Mouse (Mus musculus) heart, embryonic 16.5 days (tissue): Measurements from ENCODE around the gene Ptgfrn. TPM values are rescaled to one million over a fixed set of nuclear protein-coding genes. Genes with fewer than 3 reads are reported as not detected.

ENCODE experiments used
- ATAC-seq: fragments of 200-750 bp; cut with Nextera tagmentation; replicated peaks from 2 replicates; pipeline ENCODE4 v1.8.0; 2017; ENCODE audit warnings: moderate number of reproducible peaks; ENCODE audit not compliant: insufficient read depth, low FRiP score; ENCODE audit errors: extremely low read depth
- H3K27ac ChIP-seq: fragments of 300-500 bp; sonication (generic); 2 replicates; pipeline ENCODE4 v1.5.1; 2014; ENCODE audit warnings: mild to moderate bottlenecking, low read length, control low read depth, moderate library complexity
- H3K27me3 ChIP-seq: fragments of 300-500 bp; sonication (generic); 2 replicates; pipeline ENCODE4 v1.6.1; 2014; ENCODE audit warnings: low read length, mixed read lengths; ENCODE audit not compliant: control insufficient read depth, insufficient read depth
- H3K36me3 ChIP-seq: fragments of 300-500 bp; sonication (generic); 2 replicates; pipeline ENCODE4 v1.6.1; 2014; ENCODE audit not compliant: control insufficient read depth, insufficient read depth
- H3K4me1 ChIP-seq: fragments of 300-500 bp; sonication (generic); 2 replicates; pipeline ENCODE4 v1.6.1; 2014; ENCODE audit warnings: low read length, mixed read lengths; ENCODE audit not compliant: control insufficient read depth, insufficient read depth
- H3K4me2 ChIP-seq: fragments of 300-500 bp; sonication (generic); 2 replicates; pipeline ENCODE4 v1.6.1; 2014; ENCODE audit warnings: low read depth, mild to moderate bottlenecking, control low read depth, low read length
- H3K4me3 ChIP-seq: fragments of 300-500 bp; sonication (generic); 2 replicates; pipeline ENCODE4 v1.5.1; 2014; ENCODE audit warnings: mild to moderate bottlenecking, control low read depth, low read length
- H3K9ac ChIP-seq: fragments of 300-500 bp; sonication (generic); 2 replicates; pipeline ENCODE4 v1.6.1; 2014; ENCODE audit warnings: low read length, control low read depth
- H3K9me3 ChIP-seq: fragments of 300-500 bp; sonication (generic); replicated peaks from 2 replicates; pipeline ENCODE4 v1.6.1; 2016; ENCODE audit warnings: low read length; ENCODE audit not compliant: control insufficient read depth
- WGBS: fragments of 180-500 bp; shearing (Covaris S2); extraction: QIAGEN DNeasy Blood & Tissue Kit; methylation state at CpG from one replicate; pipeline ENCODE4 v1.1.7; 2014; 5-methylcytosine and 5-hydroxymethylcytosine counted together
- polyA plus RNA-seq: library from polyadenylated mRNA; unstranded; fragments of >200 nt; fragmentation: Nextera tagmentation; extraction: Ambion mirVana; gene quantifications from 2 replicates; pipeline ENCODE4 v1.2.1, GENCODE M21; 2015

The Ptgfrn gene
- polyA plus RNA-seq, 1 experiment from 2014 or later, result 5.2 TPM

- Histone ChIP-seq H3K4me1 (peaks cover 67% of the 10 kb centered on the region), H3K9me3 (no peaks in the 10 kb centered on the region), H3K9ac (peak overlapping the region; percentile 22), H3K4me2 (peak overlapping the region; percentile 23), H3K27ac (peak overlapping the region; percentile 85), H3K4me3 (no peak overlapping the region), H3K27me3 (no peaks in the 10 kb centered on the region), H3K36me3 (0 out of 2 replicates have a peak, but pooled peaks cover 2% of the 10 kb centered on the region)
- 34% methylated on average over 10 of the region's 10 CpGs for WGBS
- ATAC-seq, result peak; percentile 7; the same call in 1 of the 2 replicates
Observed at GRCm38 (mm10) chr3:101070230-101070795, 39.8 kb downstream of the Ptgfrn start.

GRCm38 (mm10) chr3:101068701-101069100, 41.4 kb downstream of the Ptgfrn start:
- no peak for ATAC-seq
- 58% methylated on average over 5 of the region's 5 CpGs for WGBS

GRCm38 (mm10) chr3:101066175-101066574, 43.9 kb downstream of the Ptgfrn start:
- Histone ChIP-seq H3K9me3 (no peaks in the 10 kb centered on the region), H3K4me3 (no peak overlapping the region), H3K4me1 (peaks cover 41% of the 10 kb centered on the region), H3K27ac (no peak overlapping the region), H3K27me3 (no peaks in the 10 kb centered on the region), H3K4me2 (no peak overlapping the region), H3K36me3 (0 out of 2 replicates have a peak, but pooled peaks cover 2% of the 10 kb centered on the region), H3K9ac (no peak overlapping the region)
- 78% methylated on average over 6 of the region's 6 CpGs for WGBS
- ATAC-seq, result no peak

More at GRCm38 (mm10) chr3:101068701-101069100, 41.4 kb downstream of the Ptgfrn start:
- H3K9ac ChIP-seq, result no peak overlapping the region
- H3K9me3 ChIP-seq, result no peaks in the 10 kb centered on the region
- peaks cover 62% of the 10 kb centered on the region for H3K4me1 ChIP-seq
- no peak overlapping the region for H3K27ac ChIP-seq
- no peak overlapping the region for H3K4me2 ChIP-seq
- H3K4me3 ChIP-seq, result no peak overlapping the region
- H3K36me3 ChIP-seq, result 0 out of 2 replicates have a peak, but pooled peaks cover 2% of the 10 kb centered on the region
- H3K27me3 ChIP-seq, result no peaks in the 10 kb centered on the region

- H3K4me3 ChIP-seq, result no peak overlapping the region
- WGBS, result 85% methylated on average over 7 of the region's 7 CpGs
Observed at GRCm38 (mm10) chr3:101061865-101062585, 48.1 kb downstream of the Ptgfrn start.

GRCm38 (mm10) chr3:101059214-101059613, 50.9 kb downstream of the Ptgfrn start:
- no peak for ATAC-seq
- Histone ChIP-seq H3K4me3 (no peak overlapping the region), H3K27ac (no peak overlapping the region), H3K4me2 (no peak overlapping the region), H3K4me1 (no peaks in the 10 kb centered on the region), H3K27me3 (no peaks in the 10 kb centered on the region), H3K9me3 (no peaks in the 10 kb centered on the region), H3K36me3 (peaks cover 27% of the 10 kb centered on the region), H3K9ac (no peak overlapping the region)
- WGBS, result 57% methylated on average over 4 of the region's 4 CpGs

More at GRCm38 (mm10) chr3:101061865-101062585, 48.1 kb downstream of the Ptgfrn start:
- Histone ChIP-seq H3K4me1 (peaks cover 9% of the 10 kb centered on the region), H3K4me2 (no peak overlapping the region), H3K27ac (no peak overlapping the region), H3K27me3 (no peaks in the 10 kb centered on the region), H3K9me3 (no peaks in the 10 kb centered on the region), H3K9ac (no peak overlapping the region), H3K36me3 (peaks cover 17% of the 10 kb centered on the region)
- no peak for ATAC-seq

- 76% methylated on average over 2 of the region's 2 CpGs for WGBS
- H3K9ac ChIP-seq, result no peak overlapping the region
- no peaks in the 10 kb centered on the region for H3K9me3 ChIP-seq
- ATAC-seq, result no peak
- H3K36me3 ChIP-seq, result peaks cover 27% of the 10 kb centered on the region
- H3K27me3 ChIP-seq, result no peaks in the 10 kb centered on the region
- no peak overlapping the region for H3K4me2 ChIP-seq
- H3K4me1 ChIP-seq, result no peaks in the 10 kb centered on the region
- no peak overlapping the region for H3K27ac ChIP-seq
- no peak overlapping the region for H3K4me3 ChIP-seq
Observed at GRCm38 (mm10) chr3:101058203-101058602, 51.9 kb downstream of the Ptgfrn start.

GRCm38 (mm10) chr3:101055216-101055615, 54.9 kb downstream of the Ptgfrn start:
- Histone ChIP-seq H3K9me3 (no peaks in the 10 kb centered on the region), H3K9ac (no peak overlapping the region), H3K4me3 (no peak overlapping the region), H3K4me2 (no peak overlapping the region), H3K27ac (no peak overlapping the region), H3K27me3 (no peaks in the 10 kb centered on the region), H3K36me3 (peaks cover 28% of the 10 kb centered on the region), H3K4me1 (peaks cover 6% of the 10 kb centered on the region)
- ATAC-seq, result no peak
- 80% methylated on average over 8 of the region's 8 CpGs for WGBS

GRCm38 (mm10) chr3:101051601-101052000, 58.5 kb downstream of the Ptgfrn start:
- H3K27me3 ChIP-seq, result no peaks in the 10 kb centered on the region
- no peak overlapping the region for H3K4me2 ChIP-seq
- 0 out of 2 replicates have a peak, but pooled peaks have one; percentile 47 for ATAC-seq
- peaks cover 9% of the 10 kb centered on the region for H3K4me1 ChIP-seq
- no peak overlapping the region for H3K27ac ChIP-seq
- no peaks in the 10 kb centered on the region for H3K9me3 ChIP-seq
- H3K4me3 ChIP-seq, result no peak overlapping the region
- no peak overlapping the region for H3K9ac ChIP-seq
- 56% methylated on average over 4 of the region's 4 CpGs for WGBS
- H3K36me3 ChIP-seq, result peaks cover 30% of the 10 kb centered on the region

GRCm38 (mm10) chr3:101049997-101050396, 60.1 kb downstream of the Ptgfrn start:
- H3K36me3 ChIP-seq, result peaks cover 24% of the 10 kb centered on the region
- H3K27ac ChIP-seq, result no peak overlapping the region
- 74% methylated on average over 9 of the region's 9 CpGs for WGBS
- no peaks in the 10 kb centered on the region for H3K27me3 ChIP-seq
- peaks cover 22% of the 10 kb centered on the region for H3K4me1 ChIP-seq
- no peak overlapping the region for H3K4me3 ChIP-seq
- no peak overlapping the region for H3K4me2 ChIP-seq
- no peak for ATAC-seq
- no peaks in the 10 kb centered on the region for H3K9me3 ChIP-seq
- H3K9ac ChIP-seq, result no peak overlapping the region
